Mouse (Mus musculus): ENCODE results near the gene Prss28.

Prss28 gene

GRCm38 (mm10) chr17:25345462-25345861, 37.0 kb downstream of the Prss28 start, which contains the start of gene Tpsab1:
Tpsab1 (minus strand) TSS chr17:25345562.
- no peak for DNase-seq

- no peak for DNase-seq
These were observed 52.8 kb downstream of the Prss28 start for GRCm38 (mm10) chr17:25361291-25361690.
